Mouse (Mus musculus): ENCODE measurements around the gene Ambra1. TPM values are rescaled to one million over a fixed set of nuclear protein-coding genes. Genes with fewer than 3 reads are reported as not detected.

Ambra1 gene
- polyA plus RNA-seq, 1 experiment, result 19.3 TPM

DNA sequence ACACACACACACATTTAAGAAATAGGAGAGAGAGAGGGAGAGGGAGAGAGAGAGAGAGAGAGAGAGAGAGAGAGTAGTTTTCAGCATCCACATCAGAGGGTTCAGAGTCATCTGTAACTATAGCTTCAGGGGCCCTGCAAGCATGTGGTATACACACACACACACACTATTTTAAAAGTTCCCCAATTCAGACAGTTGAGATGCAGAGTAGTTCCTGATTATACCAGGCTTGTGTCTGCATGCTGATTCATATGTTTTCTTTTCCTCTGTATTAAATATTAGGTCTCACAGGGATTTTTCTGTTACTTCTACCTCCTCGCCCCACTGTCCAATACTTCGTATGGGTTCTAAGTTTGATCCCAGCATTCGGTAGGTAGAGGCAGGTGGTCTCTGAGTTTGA lies 2.9 kb upstream of the Ambra1 start:
- H3K79me2 ChIP-seq (ENCODE audit: control insufficient read depth, insufficient read depth), result peaks cover 19% of the 10 kb centered on the region
- no peak overlapping the region for H3K4me2 ChIP-seq (ENCODE audit: low read depth)
- H3ac ChIP-seq (ENCODE audit: control insufficient read depth, insufficient read length), result no peak overlapping the region
- H3K4me3 ChIP-seq, result no peak overlapping the region
- TF ChIP-seq MAX (IDR thresholded peaks at IDR 0.05; ENCODE audit: low read depth), result no peak
- no peak for TF ChIP-seq POLR2A (IDR thresholded peaks at IDR 0.05; ENCODE audit: insufficient read length, low read depth)
- no peak for TF ChIP-seq USF1 (IDR thresholded peaks at IDR 0.05; ENCODE audit: low read depth)
- TF ChIP-seq MYOG (IDR thresholded peaks at IDR 0.05; ENCODE audit: control insufficient read depth in 1 of 3, insufficient read depth in 1 of 3, insufficient read length in 2 of 3, low read depth in 2 of 3), result no peak
- no peak for TF ChIP-seq TCF12 (IDR thresholded peaks at IDR 0.05; ENCODE audit: insufficient read depth, poor library complexity, severe bottlenecking)
- no peak for TF ChIP-seq CEBPB (IDR thresholded peaks at IDR 0.05; ENCODE audit: insufficient read depth, poor library complexity, severe bottlenecking)
- no peak for TF ChIP-seq REST (IDR thresholded peaks at IDR 0.05; ENCODE audit: insufficient read depth, insufficient read length)
- TF ChIP-seq SRF (IDR thresholded peaks at IDR 0.05; ENCODE audit: control insufficient read depth, insufficient read length, low read depth), result no peak
- no peak for TF ChIP-seq E2F4 (IDR thresholded peaks at IDR 0.05; ENCODE audit: insufficient read depth)
- no peak for TF ChIP-seq POLR2AphosphoS2 (IDR thresholded peaks at IDR 0.05; ENCODE audit: insufficient read length, low read depth)
- TF ChIP-seq TCF3 (IDR thresholded peaks at IDR 0.05; ENCODE audit: insufficient read length, low read depth), result no peak
- TF ChIP-seq MYOD1 (IDR thresholded peaks at IDR 0.05; ENCODE audit: control insufficient read depth in 1 of 3, insufficient read length in 2 of 3, low read depth in 2 of 3), result no peak
- peaks cover 4% of the 10 kb centered on the region for H3K27me3 ChIP-seq (ENCODE audit: control insufficient read depth, insufficient read depth, insufficient read length)
- no peaks in the 10 kb centered on the region for H3K36me3 ChIP-seq (ENCODE audit: control insufficient read depth, insufficient read depth)

GRCm38 (mm10) chr2:91729571-91729970 lies 363 bp upstream of the Ambra1 start:
- Histone ChIP-seq H3ac (ENCODE audit: control insufficient read depth, insufficient read length) (peak overlapping the region; percentile 2), H3K27me3 (ENCODE audit: control insufficient read depth, insufficient read depth, insufficient read length) (peaks cover 4% of the 10 kb centered on the region), H3K4me3 (peak overlapping the region; percentile 68), H3K79me2 (ENCODE audit: control insufficient read depth, insufficient read depth) (peaks cover 44% of the 10 kb centered on the region), H3K36me3 (ENCODE audit: control insufficient read depth, insufficient read depth) (no peaks in the 10 kb centered on the region), H3K4me2 (ENCODE audit: low read depth) (peak overlapping the region; percentile 82)
- TF ChIP-seq MYOD1 (IDR thresholded peaks at IDR 0.05; ENCODE audit: control insufficient read depth in 1 of 3, insufficient read length in 2 of 3, low read depth in 2 of 3), result no peak
- TF ChIP-seq TCF3 (IDR thresholded peaks at IDR 0.05; ENCODE audit: insufficient read length, low read depth), result no peak
- TF ChIP-seq USF1 (IDR thresholded peaks at IDR 0.05; ENCODE audit: low read depth), result no peak
- TF ChIP-seq REST (IDR thresholded peaks at IDR 0.05; ENCODE audit: insufficient read depth, insufficient read length), result no peak
- TF ChIP-seq MAX (IDR thresholded peaks at IDR 0.05; ENCODE audit: low read depth), result no peak
- no peak for TF ChIP-seq SRF (IDR thresholded peaks at IDR 0.05; ENCODE audit: control insufficient read depth, insufficient read length, low read depth)
- TF ChIP-seq E2F4 (IDR thresholded peaks at IDR 0.05; ENCODE audit: insufficient read depth), result no peak
- no peak for TF ChIP-seq POLR2A (IDR thresholded peaks at IDR 0.05; ENCODE audit: insufficient read length, low read depth)
- no peak for TF ChIP-seq CEBPB (IDR thresholded peaks at IDR 0.05; ENCODE audit: insufficient read depth, poor library complexity, severe bottlenecking)
- TF ChIP-seq MYOG (IDR thresholded peaks at IDR 0.05; ENCODE audit: control insufficient read depth in 1 of 3, insufficient read depth in 1 of 3, insufficient read length in 2 of 3, low read depth in 2 of 3), result no peak
- TF ChIP-seq POLR2AphosphoS2 (IDR thresholded peaks at IDR 0.05; ENCODE audit: insufficient read length, low read depth), result no peak
- TF ChIP-seq TCF12 (IDR thresholded peaks at IDR 0.05; ENCODE audit: insufficient read depth, poor library complexity, severe bottlenecking), result no peak

GRCm38 (mm10) chr2:91735221-91735620 lies 5.3 kb downstream of the Ambra1 start:
- Histone ChIP-seq H3K36me3 (ENCODE audit: control insufficient read depth, insufficient read depth) (no peaks in the 10 kb centered on the region), H3K27me3 (ENCODE audit: control insufficient read depth, insufficient read depth, insufficient read length) (no peaks in the 10 kb centered on the region), H3K4me3 (no peak overlapping the region), H3ac (ENCODE audit: control insufficient read depth, insufficient read length) (no peak overlapping the region), H3K79me2 (ENCODE audit: control insufficient read depth, insufficient read depth) (peaks cover 93% of the 10 kb centered on the region), H3K4me2 (ENCODE audit: low read depth) (no peak overlapping the region)
- no peak for TF ChIP-seq E2F4 (IDR thresholded peaks at IDR 0.05; ENCODE audit: insufficient read depth)
- TF ChIP-seq REST (IDR thresholded peaks at IDR 0.05; ENCODE audit: insufficient read depth, insufficient read length), result no peak
- TF ChIP-seq TCF12 (IDR thresholded peaks at IDR 0.05; ENCODE audit: insufficient read depth, poor library complexity, severe bottlenecking), result no peak
- TF ChIP-seq POLR2A (IDR thresholded peaks at IDR 0.05; ENCODE audit: insufficient read length, low read depth), result no peak
- no peak for TF ChIP-seq MYOG (IDR thresholded peaks at IDR 0.05; ENCODE audit: control insufficient read depth in 1 of 3, insufficient read depth in 1 of 3, insufficient read length in 2 of 3, low read depth in 2 of 3)
- TF ChIP-seq MAX (IDR thresholded peaks at IDR 0.05; ENCODE audit: low read depth), result no peak
- TF ChIP-seq TCF3 (IDR thresholded peaks at IDR 0.05; ENCODE audit: insufficient read length, low read depth), result no peak
- no peak for TF ChIP-seq MYOD1 (IDR thresholded peaks at IDR 0.05; ENCODE audit: control insufficient read depth in 1 of 3, insufficient read length in 2 of 3, low read depth in 2 of 3)
- no peak for TF ChIP-seq POLR2AphosphoS2 (IDR thresholded peaks at IDR 0.05; ENCODE audit: insufficient read length, low read depth)
- TF ChIP-seq CEBPB (IDR thresholded peaks at IDR 0.05; ENCODE audit: insufficient read depth, poor library complexity, severe bottlenecking), result no peak
- TF ChIP-seq SRF (IDR thresholded peaks at IDR 0.05; ENCODE audit: control insufficient read depth, insufficient read length, low read depth), result no peak

DNA sequence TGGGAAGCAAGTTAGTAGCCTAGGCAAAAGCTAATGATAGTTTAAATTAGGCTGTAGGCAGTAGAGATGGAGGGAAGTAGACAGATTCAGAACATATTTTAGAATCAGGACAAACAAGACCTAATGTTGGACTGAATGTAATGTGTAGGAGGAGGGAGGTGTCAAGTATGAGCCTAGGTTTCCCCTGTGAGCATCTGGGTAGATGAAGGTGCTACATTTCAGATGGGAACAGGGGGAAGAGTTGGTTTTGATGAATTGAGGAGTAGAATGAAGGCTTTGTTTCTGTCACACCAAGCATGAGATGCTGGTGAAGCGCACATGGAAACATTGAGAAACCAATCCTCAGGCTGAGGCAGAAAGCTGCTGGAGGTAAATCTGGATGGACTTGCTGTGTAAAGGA lies 9.7 kb downstream of the Ambra1 start:
- Histone ChIP-seq H3ac (ENCODE audit: control insufficient read depth, insufficient read length) (no peak overlapping the region), H3K4me3 (no peak overlapping the region), H3K36me3 (ENCODE audit: control insufficient read depth, insufficient read depth) (no peaks in the 10 kb centered on the region), H3K79me2 (ENCODE audit: control insufficient read depth, insufficient read depth) (peaks cover 90% of the 10 kb centered on the region), H3K27me3 (ENCODE audit: control insufficient read depth, insufficient read depth, insufficient read length) (no peaks in the 10 kb centered on the region), H3K4me2 (ENCODE audit: low read depth) (no peak overlapping the region)
- no peak for TF ChIP-seq MYOD1 (IDR thresholded peaks at IDR 0.05; ENCODE audit: control insufficient read depth in 1 of 3, insufficient read length in 2 of 3, low read depth in 2 of 3)

DNA sequence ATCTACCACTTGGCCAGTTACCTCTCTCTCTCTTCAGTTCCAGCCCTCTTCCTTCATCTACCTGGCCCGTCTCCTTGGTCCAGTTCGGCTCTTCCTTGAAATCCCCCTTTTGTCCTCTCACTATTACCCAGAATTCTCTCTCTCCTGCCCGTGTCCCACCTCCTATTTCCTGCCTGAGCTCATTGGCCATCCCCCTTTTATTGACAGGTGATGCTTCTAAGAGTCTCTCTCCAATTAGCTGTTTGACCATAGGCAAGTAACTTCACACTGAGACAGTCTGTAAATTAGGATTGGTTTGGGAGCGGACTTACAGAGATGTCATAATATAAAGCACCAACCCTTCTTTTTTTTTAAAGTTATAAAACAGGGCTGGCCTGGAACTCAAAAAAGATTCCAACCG lies 14.8 kb downstream of the Ambra1 start:
- Histone ChIP-seq H3K36me3 (ENCODE audit: control insufficient read depth, insufficient read depth) (no peaks in the 10 kb centered on the region), H3K4me2 (ENCODE audit: low read depth) (no peak overlapping the region), H3K27me3 (ENCODE audit: control insufficient read depth, insufficient read depth, insufficient read length) (no peaks in the 10 kb centered on the region), H3ac (ENCODE audit: control insufficient read depth, insufficient read length) (no peak overlapping the region), H3K79me2 (ENCODE audit: control insufficient read depth, insufficient read depth) (peaks cover 68% of the 10 kb centered on the region), H3K4me3 (no peak overlapping the region)
- TF ChIP-seq E2F4 (IDR thresholded peaks at IDR 0.05; ENCODE audit: insufficient read depth) (no peak), MAX (IDR thresholded peaks at IDR 0.05; ENCODE audit: low read depth) (no peak), TCF3 (IDR thresholded peaks at IDR 0.05; ENCODE audit: insufficient read length, low read depth) (no peak), REST (IDR thresholded peaks at IDR 0.05; ENCODE audit: insufficient read depth, insufficient read length) (no peak), MYOD1 (IDR thresholded peaks at IDR 0.05; ENCODE audit: control insufficient read depth in 1 of 3, insufficient read length in 2 of 3, low read depth in 2 of 3) (no peak), SRF (IDR thresholded peaks at IDR 0.05; ENCODE audit: control insufficient read depth, insufficient read length, low read depth) (no peak), USF1 (IDR thresholded peaks at IDR 0.05; ENCODE audit: low read depth) (no peak)

All from myocyte (in vitro differentiated cells).